23 mouse cellular contexts compared by ENCODE assay signal in genomic region chr6:135575294-135575693, GRCm38 (mm10).
DNase-seq lines count a peak whose midpoint lies in the region; ATAC-seq and TF ChIP-seq lines count a peak whose summit lies in the region.
"Had no signal": no experiment of that assay in that cellular context is flagged by ENCODE, and none has a peak within 500 bp of the region (broad histone marks: within the 10 kb centered on the region; RNA-seq: fewer than 3 reads in every experiment).

No protein-coding gene starts in this region.

- no peak for TF ChIP-seq CTCF in kidney, postnatal 0 days (IDR thresholded peaks at IDR 0.05; ENCODE audit: low read depth)

- peak; percentile 26 for DNase-seq in kidney, adult 11 months
- peak; percentile 10 for DNase-seq in kidney, postnatal 0 days (ENCODE audit: low spot score)
- DNase-seq in Muller cell, postnatal 12 days (ENCODE audit: inconsistent ontology term) = peak; percentile 53
- DNase-seq in fat pad, adult 2 months (ENCODE audit: extremely low read depth, low read depth, low spot score) = peak; percentile 34
- DNase-seq: adrenal gland, adult 2 months; adrenal gland, postnatal 25 days; cerebellum, adult 8-10 months; cerebellum, postnatal 14 days; embryo, embryonic 11 days; gastrocnemius, postnatal 10 days; heart, adult 18-20 months; heart, postnatal 10 days; heart, postnatal 4 days had no signal

- 60% methylated on average over 2 of the region's 2 CpGs for WGBS in kidney, embryonic 15.5 days
- WGBS in kidney, postnatal 0 days = 68% methylated on average over 2 of the region's 2 CpGs
- 62% methylated on average over 2 of the region's 2 CpGs for WGBS in kidney, embryonic 16.5 days

- H3K36me3 ChIP-seq in kidney, embryonic 15.5 days = no peaks in the 10 kb centered on the region
- H3K36me3 ChIP-seq in kidney, postnatal 0 days (ENCODE audit: insufficient read depth, low read length) = no peaks in the 10 kb centered on the region
- H3K36me3 ChIP-seq in kidney, embryonic 16.5 days (ENCODE audit: insufficient read depth, low read length) = no peaks in the 10 kb centered on the region
- H3K36me3 ChIP-seq: embryonic facial prominence, embryonic 15.5 days; forebrain, embryonic 15.5 days; heart, embryonic 10.5 days; hindbrain, embryonic 12.5 days had no signal

- no peak overlapping the region for H3K4me3 ChIP-seq in kidney, embryonic 15.5 days (replicated peaks)
- H3K4me3 ChIP-seq in kidney, postnatal 0 days (replicated peaks; ENCODE audit: low read depth, low read length) = no peak overlapping the region
- no peak overlapping the region for H3K4me3 ChIP-seq in kidney, embryonic 16.5 days (ENCODE audit: low read length)
- H3K4me3 ChIP-seq: embryonic facial prominence, embryonic 15.5 days; erythroblast, embryonic 14.5 days; forebrain, embryonic 15.5 days; heart, embryonic 10.5 days; hindbrain, embryonic 12.5 days had no signal

- H3K4me2 ChIP-seq in kidney, embryonic 15.5 days = no peak overlapping the region
- no peak overlapping the region for H3K4me2 ChIP-seq in kidney, postnatal 0 days (ENCODE audit: low read length)
- H3K4me2 ChIP-seq in kidney, embryonic 16.5 days (replicated peaks; ENCODE audit: low read depth, low read length) = no peak overlapping the region
- H3K4me2 ChIP-seq: embryonic facial prominence, embryonic 15.5 days; forebrain, embryonic 15.5 days; hindbrain, embryonic 12.5 days had no signal

- H3K9ac ChIP-seq in kidney, embryonic 15.5 days = no peak overlapping the region
- H3K9ac ChIP-seq in kidney, postnatal 0 days (ENCODE audit: low read depth, low read length) = no peak overlapping the region
- no peak overlapping the region for H3K9ac ChIP-seq in kidney, embryonic 16.5 days (replicated peaks; ENCODE audit: low read length)
- H3K9ac ChIP-seq: embryonic facial prominence, embryonic 15.5 days; forebrain, embryonic 15.5 days; hindbrain, embryonic 12.5 days had no signal

- no peak for ATAC-seq in kidney, embryonic 15.5 days (replicated peaks; ENCODE audit: low FRiP score)
- ATAC-seq in kidney, postnatal 0 days (replicated peaks; ENCODE audit: low FRiP score, low read depth) = no peak; the same call in 1 of the 2 replicates
- ATAC-seq in kidney, embryonic 16.5 days (ENCODE audit: low FRiP score, low TSS enrichment) = no peak
- ATAC-seq in megakaryocyte progenitor cell, adult 5-6 weeks (replicated peaks; ENCODE audit: poor library complexity) = no peak
- ATAC-seq: activated CD4-positive, CD25-positive, alpha-beta regulatory T cell, adult 4 months; forebrain, embryonic 15.5 days; Patski had no signal

- no peaks in the 10 kb centered on the region for H3K9me3 ChIP-seq in kidney, embryonic 15.5 days (replicated peaks)
- H3K9me3 ChIP-seq in kidney, postnatal 0 days (replicated peaks; ENCODE audit: low read length) = no peaks in the 10 kb centered on the region
- no peaks in the 10 kb centered on the region for H3K9me3 ChIP-seq in kidney, embryonic 16.5 days (ENCODE audit: low read length)
- H3K9me3 ChIP-seq: embryonic facial prominence, embryonic 15.5 days; forebrain, embryonic 15.5 days; heart, embryonic 10.5 days; hindbrain, embryonic 12.5 days had no signal

- no peak overlapping the region for H3K27ac ChIP-seq in kidney, embryonic 15.5 days
- no peak overlapping the region for H3K27ac ChIP-seq in kidney, postnatal 0 days
- no peak overlapping the region for H3K27ac ChIP-seq in kidney, embryonic 16.5 days (ENCODE audit: low read length)
- H3K27ac ChIP-seq: embryonic facial prominence, embryonic 15.5 days; forebrain, embryonic 15.5 days; heart, embryonic 10.5 days; hindbrain, embryonic 12.5 days had no signal

- no peaks in the 10 kb centered on the region for H3K27me3 ChIP-seq in kidney, embryonic 15.5 days
- H3K27me3 ChIP-seq in kidney, postnatal 0 days (ENCODE audit: insufficient read depth, low read length) = no peaks in the 10 kb centered on the region
- H3K27me3 ChIP-seq in kidney, embryonic 16.5 days (ENCODE audit: insufficient read depth, low read length) = no peaks in the 10 kb centered on the region
- H3K27me3 ChIP-seq: embryonic facial prominence, embryonic 15.5 days; forebrain, embryonic 15.5 days; hindbrain, embryonic 12.5 days had no signal

- H3K4me1 ChIP-seq in kidney, embryonic 15.5 days = no peaks in the 10 kb centered on the region
- H3K4me1 ChIP-seq in kidney, postnatal 0 days (replicated peaks; ENCODE audit: insufficient read depth, low read length) = no peaks in the 10 kb centered on the region
- H3K4me1 ChIP-seq in kidney, embryonic 16.5 days (ENCODE audit: insufficient read depth, low read length) = no peaks in the 10 kb centered on the region
- H3K4me1 ChIP-seq: embryonic facial prominence, embryonic 15.5 days; forebrain, embryonic 15.5 days; heart, embryonic 10.5 days had no signal
